Mouse (Mus musculus) G1E (cell line): Measurements from ENCODE around the gene Msln. TPM values are rescaled to one million over a fixed set of nuclear protein-coding genes. Genes with fewer than 3 reads are reported as not detected.
A peak's percentile ranks its signal among the peaks of the same experiment; 100 is the strongest.

Experiments
- ATAC-seq: 2 replicates; pipeline ENCODE4 v1.8.0; 2016; ENCODE audit warnings: mild to moderate bottlenecking; ENCODE audit not compliant: insufficient number of reproducible peaks, poor library complexity, low FRiP score, severe bottlenecking; ENCODE audit errors: extremely low read depth
- DNase-seq: peaks from one replicate; pipeline ENCODE4 v3.0.0; 2012; ENCODE audit warnings: low spot score
- H3K27me3 ChIP-seq: 2 replicates; pipeline ENCODE4 v1.6.1; 2012; ENCODE audit warnings: mild to moderate bottlenecking, low read length, inconsistent platforms; ENCODE audit not compliant: insufficient read depth
- H3K36me3 ChIP-seq: replicated peaks from 2 replicates; pipeline ENCODE3; 2012; ENCODE audit warnings: mild to moderate bottlenecking, inconsistent platforms
- H3K4me1 ChIP-seq: 2 replicates; pipeline ENCODE4 v1.6.1; 2012; ENCODE audit warnings: low read depth, low read length, inconsistent platforms, mixed read lengths; ENCODE audit not compliant: insufficient read depth
- H3K4me3 ChIP-seq: 2 replicates; pipeline ENCODE4 v1.5.1; 2012; ENCODE audit warnings: low read depth, mild to moderate bottlenecking, inconsistent platforms, low read length, moderate library complexity, mixed read lengths
- H3K9me3 ChIP-seq: replicated peaks from 2 replicates; pipeline ENCODE4 v1.6.1; 2012; ENCODE audit warnings: inconsistent platforms
- CTCF ChIP-seq: IDR thresholded peaks from 2 replicates; pipeline ENCODE4 v1.5.1; 2012; ENCODE audit warnings: low read depth, low read length, inconsistent platforms, mixed read lengths
- GATA1 ChIP-seq: IDR thresholded peaks from 2 replicates; pipeline ENCODE4 v1.6.1; 2012; ENCODE audit warnings: borderline replicate concordance, low read length, inconsistent platforms, mixed read lengths
- GATA2 ChIP-seq: IDR thresholded peaks from 2 replicates; pipeline ENCODE4 v1.6.1; 2012; ENCODE audit warnings: low read depth, low read length, inconsistent platforms, borderline replicate concordance
- POLR2AphosphoS5 ChIP-seq: IDR thresholded peaks from 2 replicates; pipeline ENCODE4 v1.6.1; 2012; ENCODE audit warnings: low read depth, low read length, inconsistent platforms; ENCODE audit not compliant: insufficient replicate concordance
- TAL1 ChIP-seq: conservative IDR thresholded peaks from 2 replicates; pipeline ENCODE4 v1.6.1; 2012; ENCODE audit warnings: low read depth, low read length, inconsistent platforms, mixed read lengths
- polyA plus RNA-seq: library from polyadenylated mRNA; stranded (reverse); fragments of >175 nt; gene quantifications from 2 replicates; pipeline ENCODE4 v1.2.3, GENCODE M21; 2012
- total RNA-seq, 2 experiments: library from RNA; stranded (forward) in 1 of 2; stranded (reverse) in 1 of 2; fragments of 200-1000 nt in 1 of 2; fragments of >200 nt in 1 of 2; fragmentation: Nextera tagmentation in 1 of 2; gene quantifications; 2 replicates each; pipeline ENCODE4 v1.2.3; 2014 to 2017

The Msln gene
- total and polyA plus RNA-seq, 3 experiments = 0.55 TPM; not detected in 2

DNA sequence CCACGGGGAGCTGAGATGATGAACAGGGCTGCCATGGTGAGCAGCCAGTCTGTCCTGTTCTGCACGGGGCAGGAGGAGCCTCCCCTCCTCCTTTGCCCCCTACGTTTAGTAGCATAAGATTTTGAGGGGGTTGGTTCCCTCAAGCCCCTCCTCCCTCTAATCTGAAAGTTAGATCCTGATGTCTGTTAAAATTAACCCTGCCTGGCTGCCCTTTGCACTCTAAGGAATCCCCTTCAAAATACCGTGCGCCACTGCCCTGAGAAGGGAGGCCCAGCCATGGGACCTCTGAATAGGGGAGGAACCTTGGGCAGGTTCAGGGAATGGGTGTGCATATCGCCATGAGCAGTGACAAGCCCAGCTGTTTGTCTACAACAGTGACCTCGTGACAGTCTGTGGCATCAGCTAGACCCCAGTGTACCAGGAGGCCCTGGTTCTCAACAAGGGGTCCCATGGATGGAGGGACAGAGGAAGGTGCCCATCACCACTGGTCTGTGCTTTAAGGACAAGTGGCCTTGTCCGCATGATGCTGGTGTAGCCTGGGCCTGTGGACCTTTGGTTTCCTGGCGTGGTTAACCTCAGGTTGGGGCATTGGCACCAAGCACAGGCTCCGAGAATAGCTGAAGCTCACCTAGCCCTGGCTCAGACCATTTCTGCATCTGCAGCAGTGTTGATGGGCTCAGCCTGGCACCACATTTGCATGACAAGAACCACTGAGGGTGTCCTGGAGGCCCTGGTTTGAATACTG is 21.3 kb upstream of the Msln start:
- H3K27me3 ChIP-seq = peaks cover 2% of the 10 kb centered on the region
- H3K4me3 ChIP-seq = peak overlapping the region; percentile 33; the same call in 1 of the 2 replicates
- DNase-seq (no peak), ATAC-seq (no peak)
- H3K36me3 ChIP-seq = peaks cover 58% of the 10 kb centered on the region
- no peak for TF ChIP-seq POLR2AphosphoS5
- TF ChIP-seq CTCF = no peak
- no peak for TF ChIP-seq GATA1
- no peak for TF ChIP-seq TAL1
- H3K4me1 ChIP-seq = peaks cover 25% of the 10 kb centered on the region
- no peaks in the 10 kb centered on the region for H3K9me3 ChIP-seq

DNA sequence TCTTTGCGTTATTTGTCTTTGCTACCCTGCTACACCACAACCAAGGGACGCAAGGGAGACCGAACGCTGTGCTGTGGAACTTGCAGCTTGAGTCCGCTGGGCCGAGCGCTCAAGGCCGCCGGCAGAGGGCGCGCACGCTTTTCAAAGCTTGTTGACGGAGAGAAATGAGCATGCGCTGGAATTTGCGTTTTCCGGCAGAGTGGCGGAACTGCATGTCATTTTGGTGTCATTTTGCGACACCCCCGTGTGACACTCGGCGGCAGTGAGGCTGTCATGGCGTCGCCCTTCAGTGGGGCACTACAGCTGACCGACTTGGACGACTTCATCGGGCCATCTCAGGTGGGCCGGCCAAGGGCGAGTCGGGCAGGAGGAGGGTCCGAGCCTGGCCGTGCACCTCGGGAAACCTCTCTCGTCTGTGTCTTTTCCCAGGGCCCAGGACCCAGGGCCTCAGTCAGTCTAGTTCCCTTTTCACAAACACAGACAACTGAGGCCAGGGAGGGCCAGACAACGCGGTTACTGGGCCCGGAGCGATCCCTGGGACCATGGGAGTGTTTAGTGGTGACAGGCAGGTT is 19.5 kb upstream of the Msln start, which contains the start of gene Narfl:
Narfl (plus strand) TSS at position 228 of the 572 bp plus-strand sequence.
- H3K4me1 ChIP-seq = peaks cover 25% of the 10 kb centered on the region
- peak; percentile 63 for ATAC-seq
- H3K9me3 ChIP-seq = no peaks in the 10 kb centered on the region
- H3K36me3 ChIP-seq = peaks cover 40% of the 10 kb centered on the region
- TF ChIP-seq CTCF (peak; percentile 84), POLR2AphosphoS5 (no peak), GATA2 (no peak), GATA1 (no peak), TAL1 (no peak)
- H3K4me3 ChIP-seq = peak within 1 kb of the TSS; percentile 89
- DNase-seq = peak; percentile 67
- H3K27me3 ChIP-seq = peaks cover 12% of the 10 kb centered on the region

DNA sequence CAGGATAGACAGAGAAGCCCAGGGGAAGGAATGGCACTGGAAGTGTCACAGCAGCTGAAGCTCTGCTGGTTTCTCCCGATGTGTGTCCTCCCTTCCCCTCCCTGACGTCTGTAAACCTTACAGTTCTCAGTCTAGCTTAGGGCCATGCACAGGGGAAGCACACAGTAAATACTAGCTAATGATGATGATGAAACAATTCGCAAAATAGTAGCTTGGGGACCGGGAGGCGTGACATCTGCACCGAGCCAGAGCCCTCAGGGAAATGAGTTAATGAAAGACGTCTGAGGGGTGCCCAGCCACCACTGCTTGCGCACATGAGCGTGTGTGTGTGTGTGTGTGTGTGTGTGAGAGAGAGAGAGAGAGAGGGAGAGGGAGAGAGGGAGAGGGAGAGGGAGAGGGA is 15.2 kb upstream of the Msln start:
- no peak overlapping the region for H3K4me3 ChIP-seq
- H3K9me3 ChIP-seq = no peaks in the 10 kb centered on the region
- no peak for TF ChIP-seq CTCF
- no peak for TF ChIP-seq GATA1
- DNase-seq = no peak
- H3K27me3 ChIP-seq = peaks cover 32% of the 10 kb centered on the region
- no peak for ATAC-seq
- H3K36me3 ChIP-seq = no peaks in the 10 kb centered on the region
- H3K4me1 ChIP-seq = peaks cover 8% of the 10 kb centered on the region

DNA sequence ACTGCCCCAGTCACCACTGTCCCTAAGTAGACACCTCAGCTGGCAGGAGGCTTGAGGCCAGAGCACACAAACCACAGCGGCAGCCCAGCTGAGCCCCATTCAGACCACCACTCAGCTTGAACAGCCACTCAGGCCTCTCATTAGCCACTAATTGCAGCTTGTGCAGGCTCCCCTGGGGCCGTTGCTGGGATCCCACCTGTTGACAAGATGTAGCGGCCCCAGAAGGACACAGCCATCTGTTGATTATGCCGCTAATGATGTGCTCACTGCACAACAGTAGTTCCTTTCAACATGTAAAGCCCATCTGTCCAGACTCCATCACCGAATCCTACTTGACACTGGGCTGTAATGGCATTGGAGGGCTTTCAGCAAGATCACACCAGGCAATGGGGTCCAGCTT is 11.7 kb upstream of the Msln start:
- DNase-seq (no peak), ATAC-seq (no peak)
- Histone ChIP-seq H3K4me1 (no peaks in the 10 kb centered on the region), H3K9me3 (no peaks in the 10 kb centered on the region), H3K4me3 (no peak overlapping the region), H3K36me3 (no peaks in the 10 kb centered on the region), H3K27me3 (peaks cover 38% of the 10 kb centered on the region)
- no peak for TF ChIP-seq CTCF
- TF ChIP-seq GATA2 = no peak
- no peak for TF ChIP-seq POLR2AphosphoS5
- TF ChIP-seq GATA1 = no peak
- no peak for TF ChIP-seq TAL1

DNA sequence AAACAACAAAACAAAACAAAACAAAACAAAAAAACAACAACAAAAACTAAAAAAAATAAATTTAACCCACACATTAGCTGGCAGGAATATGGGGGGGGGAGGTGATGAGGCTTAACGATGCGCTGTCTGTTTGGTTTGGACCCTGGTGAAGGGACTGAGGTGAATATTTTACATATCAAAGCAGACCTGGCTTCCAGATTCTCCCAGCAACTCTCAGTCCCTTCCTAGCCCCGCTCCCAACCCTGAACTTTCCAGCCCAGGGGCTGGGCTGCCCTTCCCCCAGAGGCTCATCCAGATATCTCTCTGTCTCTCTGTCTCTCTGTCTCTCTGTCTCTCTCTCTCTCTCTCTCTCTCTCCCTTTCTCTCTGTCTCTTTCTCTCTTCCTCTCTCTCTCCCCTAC is 8.4 kb upstream of the Msln start:
- DNase-seq = no peak

DNA sequence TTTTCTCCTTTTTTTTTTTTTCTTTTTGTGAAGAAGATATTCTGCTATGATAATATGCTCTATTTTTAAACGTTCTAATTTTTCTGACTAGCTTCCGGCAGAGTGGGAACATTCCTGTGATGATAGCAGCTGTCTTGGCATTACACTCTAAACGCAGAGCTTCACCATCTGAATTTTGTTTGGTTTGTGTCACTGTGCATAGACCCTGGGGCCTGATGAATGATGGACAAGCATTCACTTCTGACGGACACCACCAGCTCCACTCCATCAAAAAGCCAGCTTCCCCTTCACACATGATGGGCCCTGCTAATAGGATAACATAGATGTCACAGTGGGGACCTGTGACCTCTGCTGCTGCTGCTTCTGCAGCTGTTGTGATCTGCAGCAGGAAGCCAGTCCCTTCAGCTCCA is 7.4 kb upstream of the Msln start:
- DNase-seq (no peak), ATAC-seq (no peak)
- TF ChIP-seq TAL1 = no peak
- TF ChIP-seq POLR2AphosphoS5 = no peak
- TF ChIP-seq CTCF = no peak
- no peak for TF ChIP-seq GATA1
- TF ChIP-seq GATA2 = no peak
- Histone ChIP-seq H3K4me3 (no peak overlapping the region), H3K9me3 (no peaks in the 10 kb centered on the region), H3K36me3 (no peaks in the 10 kb centered on the region), H3K27me3 (peaks cover 31% of the 10 kb centered on the region), H3K4me1 (no peaks in the 10 kb centered on the region; the same call in 1 of the 2 replicates)

More for the DNA sequence above, 8.4 kb upstream of the Msln start:
- Histone ChIP-seq H3K4me1 (no peaks in the 10 kb centered on the region; the same call in 1 of the 2 replicates), H3K36me3 (no peaks in the 10 kb centered on the region), H3K4me3 (no peak overlapping the region), H3K27me3 (peaks cover 32% of the 10 kb centered on the region), H3K9me3 (no peaks in the 10 kb centered on the region)
- ATAC-seq = no peak
- TF ChIP-seq GATA2 (no peak), CTCF (no peak), TAL1 (no peak), GATA1 (no peak), POLR2AphosphoS5 (no peak)
